Mouse (Mus musculus) C2C12 (cell line): ENCODE measurements at regions not wholly inside any gene's neighbourhood (a gene's known extent, or its start where the extent isn't known, plus 50 kb on each side); places are given as distances from the start of the nearest gene placed in this dataset.

ENCODE experiments used
- CEBPB ChIP-seq: IDR thresholded peaks from one replicate; pipeline ENCODE4 v1.6.1; 2011; ENCODE audit warnings: low read depth, mild to moderate bottlenecking, control low read depth, moderate library complexity
- CTCF ChIP-seq: IDR thresholded peaks from one replicate; pipeline ENCODE4 v1.5.1; 2011; ENCODE audit not compliant: control insufficient read depth, insufficient read depth, insufficient read length
- FOSL1 ChIP-seq: IDR thresholded peaks from one replicate; pipeline ENCODE4 v1.8.0; 2011; ENCODE audit warnings: mild to moderate bottlenecking, low read length; ENCODE audit not compliant: poor library complexity, insufficient read depth, severe bottlenecking
- MAX ChIP-seq: IDR thresholded peaks from one replicate; pipeline ENCODE4 v1.6.1; 2011; ENCODE audit warnings: mild to moderate bottlenecking, control low read depth
- MYOD1 ChIP-seq: IDR thresholded peaks from one replicate; pipeline ENCODE4 v1.6.1; 2011; ENCODE audit warnings: low read depth; ENCODE audit not compliant: control insufficient read depth, insufficient read length
- USF1 ChIP-seq: IDR thresholded peaks from one replicate; pipeline ENCODE4 v1.6.1; 2011; ENCODE audit warnings: low read depth, mild to moderate bottlenecking, control low read depth, moderate library complexity

DNA sequence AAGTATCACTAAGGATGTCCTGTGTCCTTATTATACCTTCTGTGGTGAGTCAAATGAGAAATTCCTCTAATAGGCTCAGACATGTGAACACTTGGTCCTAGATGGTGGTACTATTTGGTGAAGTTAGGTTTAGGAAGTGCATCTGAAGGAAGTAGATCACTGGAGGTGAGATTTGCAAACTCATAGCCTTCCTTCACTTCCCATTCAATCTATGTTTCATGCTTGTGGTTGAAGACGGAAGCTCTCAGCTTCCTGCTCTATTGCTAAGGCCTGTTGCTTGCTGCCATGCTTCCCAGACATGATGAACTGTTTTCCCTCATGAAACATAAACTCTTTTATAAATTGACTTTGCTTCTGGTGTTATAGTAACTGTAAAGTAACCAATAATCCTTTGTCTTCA, 258.4 kb downstream of the Klf6 start:
- TF ChIP-seq CTCF = no peak
- TF ChIP-seq MAX = no peak
- no peak for TF ChIP-seq USF1
- TF ChIP-seq MYOD1 = no peak
- TF ChIP-seq FOSL1 = no peak
- TF ChIP-seq CEBPB = no peak
